Comparison of ENCODE assay signal across 12 mouse cellular contexts in genomic region chr16:13565291-13565690, GRCm38 (mm10).
"Had no signal": no experiment of that assay in that cellular context is flagged by ENCODE, and none has a peak within 500 bp of the region (broad histone marks: within the 10 kb centered on the region; RNA-seq: fewer than 3 reads in every experiment).

No protein-coding gene starts in this region.

- H3K27me3 ChIP-seq: intestine, embryonic 15.5 days; kidney, embryonic 15.5 days; limb, embryonic 13.5 days; neural tube, embryonic 15.5 days; stomach, embryonic 15.5 days had no signal

- H3K27ac ChIP-seq: intestine, embryonic 15.5 days; kidney, embryonic 15.5 days; limb, embryonic 13.5 days; liver, embryonic 14.5 days; neural tube, embryonic 15.5 days; stomach, embryonic 15.5 days had no signal

- DNase-seq: kidney, adult 18-20 months; kidney, postnatal 14 days; lung, adult 18-20 months; midbrain, embryonic 14.5 days; thymus, postnatal 4 days had no signal

- H3K4me3 ChIP-seq: intestine, embryonic 15.5 days; kidney, embryonic 15.5 days; limb, embryonic 13.5 days; myocyte; neural tube, embryonic 15.5 days; stomach, embryonic 15.5 days had no signal

- ATAC-seq: intestine, embryonic 15.5 days had no signal

- H3K9ac ChIP-seq: intestine, embryonic 15.5 days; kidney, embryonic 15.5 days; limb, embryonic 13.5 days; liver, embryonic 14.5 days; neural tube, embryonic 15.5 days; stomach, embryonic 15.5 days had no signal

- H3K4me2 ChIP-seq: intestine, embryonic 15.5 days; kidney, embryonic 15.5 days; limb, embryonic 13.5 days; neural tube, embryonic 15.5 days; stomach, embryonic 15.5 days had no signal

- H3K36me3 ChIP-seq: limb, embryonic 13.5 days; neural tube, embryonic 15.5 days; stomach, embryonic 15.5 days had no signal

- H3K9me3 ChIP-seq: intestine, embryonic 15.5 days; kidney, embryonic 15.5 days; limb, embryonic 13.5 days; neural tube, embryonic 15.5 days; stomach, embryonic 15.5 days had no signal

- H3K4me1 ChIP-seq: intestine, embryonic 15.5 days; kidney, embryonic 15.5 days; limb, embryonic 13.5 days; neural tube, embryonic 15.5 days; stomach, embryonic 15.5 days had no signal
